Mouse (Mus musculus): Measurements from ENCODE around the gene A430078G23Rik.

DNA sequence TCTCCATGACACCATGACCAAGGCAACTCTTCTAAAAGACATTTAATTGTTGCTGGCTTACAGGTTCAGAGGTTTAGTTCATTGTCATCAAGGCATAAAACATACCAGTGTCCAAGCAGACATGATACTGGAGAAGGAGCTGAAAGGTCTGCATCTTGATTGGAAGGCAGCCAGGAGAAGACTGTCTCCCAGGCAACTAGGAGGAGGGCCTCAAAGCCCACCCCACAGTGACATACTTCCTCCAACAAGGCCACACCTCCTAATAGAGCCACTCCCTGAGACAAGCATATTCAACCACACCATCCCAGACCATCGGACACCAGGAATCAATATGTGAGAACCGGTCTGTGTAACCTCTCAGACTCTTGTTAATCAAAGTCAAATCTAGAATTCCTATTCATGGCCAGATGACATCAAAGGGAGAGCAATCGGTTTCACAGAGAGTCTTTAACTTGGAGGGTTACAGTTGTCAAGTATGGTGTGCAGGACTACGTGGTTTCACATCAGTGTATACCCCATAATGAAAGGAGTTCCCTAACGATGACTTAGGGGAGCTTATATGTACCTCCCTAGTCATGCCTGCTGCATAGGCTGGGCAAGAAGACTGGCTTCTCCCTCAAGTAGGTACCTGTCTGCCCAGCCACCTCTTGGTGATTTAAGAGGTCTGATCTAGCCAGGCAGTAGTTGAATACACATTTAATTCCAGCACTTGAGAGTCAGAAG lies 6.4 kb upstream of the A430078G23Rik start:
- no peak for TF ChIP-seq CTCF (IDR thresholded peaks at IDR 0.05; ENCODE audit: borderline replicate concordance, insufficient read depth, low read depth, low read length)
- TF ChIP-seq POLR2A (IDR thresholded peaks at IDR 0.05; ENCODE audit: borderline replicate concordance, insufficient read depth, low read length): no peak
